10 mouse cellular contexts compared by ENCODE assay signal in the genomic region with DNA sequence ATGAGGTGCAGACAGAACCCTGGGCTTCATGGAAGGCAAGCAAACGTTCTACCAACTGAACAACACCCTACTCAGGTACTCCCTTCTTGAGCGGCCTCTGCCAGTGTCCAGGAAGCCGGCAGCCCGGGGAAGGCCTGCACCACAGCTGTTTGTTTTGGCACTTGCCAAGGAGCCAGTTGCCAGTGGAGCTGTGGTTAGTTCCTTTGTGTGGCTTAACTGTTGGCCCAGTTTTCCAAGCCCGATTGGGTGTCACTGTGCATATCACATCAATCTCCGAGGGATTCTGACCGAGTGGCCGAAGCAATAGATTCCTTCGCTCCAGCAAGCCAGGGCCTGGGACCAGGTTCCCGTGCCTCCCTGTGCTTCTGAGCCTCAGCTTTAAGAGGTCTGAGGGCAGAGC. TPM values are rescaled to one million over a fixed set of nuclear protein-coding genes. Genes with fewer than 3 reads are reported as not detected.
DNase-seq lines count a peak whose midpoint lies in the region; ATAC-seq lines count a peak whose summit lies in the region.
"Had no signal": no experiment of that assay in that cellular context is flagged by ENCODE, and none has a peak within 500 bp of the region (broad histone marks: within the 10 kb centered on the region; RNA-seq: fewer than 3 reads in every experiment).

No protein-coding gene starts in this region.

- no peak for ATAC-seq in embryonic facial prominence, embryonic 13.5 days (ENCODE audit: insufficient number of reproducible peaks, insufficient read depth, low FRiP score, low TSS enrichment, low read depth)
- ATAC-seq in granulocyte monocyte progenitor cell, adult 5-6 weeks (replicated peaks; ENCODE audit: poor library complexity, severe bottlenecking) = no peak

- no peak overlapping the region for H3K4me2 ChIP-seq in embryonic facial prominence, embryonic 13.5 days

- no peaks in the 10 kb centered on the region for H3K9me3 ChIP-seq in embryonic facial prominence, embryonic 13.5 days
- no peaks in the 10 kb centered on the region for H3K9me3 ChIP-seq in embryonic facial prominence, embryonic 10.5 days

- no peak overlapping the region for H3K4me3 ChIP-seq in embryonic facial prominence, embryonic 13.5 days
- no peak overlapping the region for H3K4me3 ChIP-seq in embryonic facial prominence, embryonic 10.5 days

- intact Hi-C loops in left cerebral cortex, postnatal 4 days (cut with DNase I) = loop anchor here (5.0 kb wide), 1 partner anchor 34 kb away; a partner anchor contains a TSS
- intact Hi-C loops in left cerebral cortex, postnatal 36 days (cut with DNase I) = loop anchor here (5.0 kb wide), 1 partner anchor 99 kb away; no protein-coding TSS in a partner anchor

- 76% methylated on average over 10 of the region's 10 CpGs for WGBS in embryonic facial prominence, embryonic 13.5 days
- WGBS in embryonic facial prominence, embryonic 10.5 days = 88% methylated on average over 10 of the region's 10 CpGs

- peaks cover 55% of the 10 kb centered on the region for H3K4me1 ChIP-seq in embryonic facial prominence, embryonic 13.5 days
- H3K4me1 ChIP-seq in embryonic facial prominence, embryonic 10.5 days = peaks cover 47% of the 10 kb centered on the region

- H3K27ac ChIP-seq in embryonic facial prominence, embryonic 13.5 days = 0 out of 2 replicates have a peak overlapping the region, but pooled peaks have one; percentile 16
- no peak overlapping the region for H3K27ac ChIP-seq in embryonic facial prominence, embryonic 10.5 days (replicated peaks)

- no peaks in the 10 kb centered on the region for H3K27me3 ChIP-seq in embryonic facial prominence, embryonic 13.5 days
- H3K27me3 ChIP-seq in embryonic facial prominence, embryonic 10.5 days (replicated peaks; ENCODE audit: low read depth, poor library complexity, severe bottlenecking) = no peaks in the 10 kb centered on the region

- no peak overlapping the region; the same call in 1 of the 2 replicates for H3K9ac ChIP-seq in embryonic facial prominence, embryonic 13.5 days

- H3K36me3 ChIP-seq in embryonic facial prominence, embryonic 13.5 days = no peaks in the 10 kb centered on the region
- H3K36me3 ChIP-seq in embryonic facial prominence, embryonic 10.5 days (replicated peaks) = no peaks in the 10 kb centered on the region; the same call in 1 of the 2 replicates

- no peak for DNase-seq in embryonic facial prominence, embryonic 10.5 days (ENCODE audit: low spot score)
- DNase-seq in left cerebral cortex, postnatal 4 days = peak; percentile 61
- no peak for DNase-seq in left cerebral cortex, postnatal 36 days (ENCODE audit: low spot score in 2 of 2)
- peak; percentile 72 for DNase-seq in adrenal gland, postnatal 14 days
- DNase-seq in lung, postnatal 25 days (ENCODE audit: low spot score) = peak; percentile 73
- no peak for DNase-seq in spleen, adult 12 weeks (ENCODE audit: low spot score)
- DNase-seq: layer of hippocampus, postnatal 36 days; right cerebral cortex, adult 18-20 months had no signal

RNA-seq across cellular contexts. Expression of a gene that starts 25.5 kb away (rescaled TPM):
- polyA plus RNA-seq in embryonic facial prominence, embryonic 13.5 days (2015; fragmentation: Nextera tagmentation; extraction: Ambion mirVana) = 702 and 727 TPM in 2 replicates
- polyA plus RNA-seq in embryonic facial prominence, embryonic 10.5 days (2016; fragmentation: Nextera tagmentation; extraction: Ambion mirVana) = 830 and 831 TPM in 2 replicates
- total RNA-seq in left cerebral cortex, postnatal 4 days (2021) = 100 to 1,000 TPM; 220 to 228 TPM
- total RNA-seq in left cerebral cortex, postnatal 36 days (2021) = 100 to 1,000 TPM; 101 to 118 TPM
- 167 and 224 TPM in 2 replicates for total RNA-seq in adrenal gland, postnatal 14 days (2021)
- 474 and 486 TPM in 2 replicates for total RNA-seq in granulocyte monocyte progenitor cell, adult 5-6 weeks (2014; fragmentation: Nextera tagmentation)
- 734 and 859 TPM in 2 replicates for total RNA-seq in granulocyte monocyte progenitor cell, adult 5-6 weeks (2017)

RNA-seq across cellular contexts. Expression of a gene that starts 32.8 kb away (rescaled TPM):
- 66.8 and 78.2 TPM in 2 replicates for polyA plus RNA-seq in embryonic facial prominence, embryonic 13.5 days (2015; fragmentation: Nextera tagmentation; extraction: Ambion mirVana)
- polyA plus RNA-seq in embryonic facial prominence, embryonic 10.5 days (2016; fragmentation: Nextera tagmentation; extraction: Ambion mirVana) = 26.0 and 27.5 TPM in 2 replicates
- 10 to 100 TPM; 29.6 to 34.4 TPM for total RNA-seq in left cerebral cortex, postnatal 4 days (2021)
- total RNA-seq in left cerebral cortex, postnatal 36 days (2021) = 10 to 100 TPM; 27.0 to 40.0 TPM
- 126 and 202 TPM in 2 replicates for total RNA-seq in adrenal gland, postnatal 14 days (2021)
- 8.2 and 9.8 TPM in 2 replicates for total RNA-seq in granulocyte monocyte progenitor cell, adult 5-6 weeks (2014; fragmentation: Nextera tagmentation)
- total RNA-seq in granulocyte monocyte progenitor cell, adult 5-6 weeks (2017) = 1.3 and 3.2 TPM in 2 replicates

RNA-seq across cellular contexts. Expression of a gene that starts 50.2 kb away (rescaled TPM):
- 114 and 129 TPM in 2 replicates for polyA plus RNA-seq in embryonic facial prominence, embryonic 13.5 days (2015; fragmentation: Nextera tagmentation; extraction: Ambion mirVana)
- polyA plus RNA-seq in embryonic facial prominence, embryonic 10.5 days (2016; fragmentation: Nextera tagmentation; extraction: Ambion mirVana) = 118 and 125 TPM in 2 replicates
- total RNA-seq in left cerebral cortex, postnatal 4 days (2021) = 10 to 100 TPM; 83.3 to 93.2 TPM
- total RNA-seq in left cerebral cortex, postnatal 36 days (2021) = 10 to 100 TPM; 35.0 to 62.2 TPM
- 55.0 and 73.5 TPM in 2 replicates for total RNA-seq in adrenal gland, postnatal 14 days (2021)
- total RNA-seq in granulocyte monocyte progenitor cell, adult 5-6 weeks (2014; fragmentation: Nextera tagmentation) = 99.0 and 116 TPM in 2 replicates
- total RNA-seq in granulocyte monocyte progenitor cell, adult 5-6 weeks (2017) = 51.6 and 58.2 TPM in 2 replicates

RNA-seq across cellular contexts. Expression of a gene that starts 56.0 kb away (rescaled TPM):
- polyA plus RNA-seq in embryonic facial prominence, embryonic 13.5 days (2015; fragmentation: Nextera tagmentation; extraction: Ambion mirVana) = 0.55 and 0.56 TPM in 2 replicates
- 0.09 and 0.21 TPM in 2 replicates for polyA plus RNA-seq in embryonic facial prominence, embryonic 10.5 days (2016; fragmentation: Nextera tagmentation; extraction: Ambion mirVana)
- 1 to 10 TPM in 1 of 2 experiments, under 1 TPM in 1; 0.54 to 1.0 TPM for total RNA-seq in left cerebral cortex, postnatal 4 days (2021)
- total RNA-seq in left cerebral cortex, postnatal 36 days (2021) = under 1 TPM in 1 of 2 experiments, not detected in 1; 0.52 TPM
- total RNA-seq in adrenal gland, postnatal 14 days (2021) = 0.33 and 0.38 TPM in 2 replicates
- 318 and 350 TPM in 2 replicates for total RNA-seq in granulocyte monocyte progenitor cell, adult 5-6 weeks (2014; fragmentation: Nextera tagmentation)
- 315 and 369 TPM in 2 replicates for total RNA-seq in granulocyte monocyte progenitor cell, adult 5-6 weeks (2017)
- total RNA-seq: layer of hippocampus, postnatal 36 days had no signal

Comparison
In these comparisons a context has a peak if more than half of its experiments do, and no peak if none do; other contexts are left out.
1. DNase-seq: peak in left cerebral cortex, postnatal 4 days (single experiment), adrenal gland, postnatal 14 days (single experiment) and lung, postnatal 25 days (single experiment); none in embryonic facial prominence, embryonic 10.5 days (single experiment), left cerebral cortex, postnatal 36 days (0 of 2) and spleen, adult 12 weeks (single experiment).